Mouse (Mus musculus) CH12.LX (cell line): Measurements from ENCODE around the gene Smarcd1.

Source experiments
- BHLHE40 ChIP-seq: IDR thresholded peaks from 2 replicates; pipeline ENCODE4 v1.6.1; 2011; ENCODE audit warnings: mild to moderate bottlenecking, low read depth, low read length, improper control_type of control experiment
- CHD1 ChIP-seq: IDR thresholded peaks from 2 replicates; pipeline ENCODE4 v1.6.1; 2012; ENCODE audit warnings: low read depth, low read length, improper control_type of control experiment, inconsistent platforms
- CTCF ChIP-seq, 2 experiments: IDR thresholded peaks in 1 of 2; conservative IDR thresholded peaks in 1 of 2; 2 replicates each; pipeline ENCODE4 v1.5.1; 2011 to 2012; ENCODE audit warnings: low read depth in 2 of 2, low read length in 2 of 2, improper control_type of control experiment in 1 of 2, inconsistent platforms in 1 of 2, mild to moderate bottlenecking in 1 of 2, moderate library complexity in 1 of 2
- ELF1 ChIP-seq: IDR thresholded peaks from 2 replicates; pipeline ENCODE4 v1.6.1; 2014; ENCODE audit warnings: low read depth, mild to moderate bottlenecking, inconsistent platforms, low read length, improper control_type of control experiment
- EP300 ChIP-seq: IDR thresholded peaks from 2 replicates; pipeline ENCODE4 v1.6.1; 2011; ENCODE audit warnings: low read length, improper control_type of control experiment
- HCFC1 ChIP-seq: IDR thresholded peaks from 2 replicates; pipeline ENCODE4 v1.6.1; 2012; ENCODE audit warnings: low read depth, mild to moderate bottlenecking, inconsistent platforms, low read length, improper control_type of control experiment
- IRF4 ChIP-seq: IDR thresholded peaks from 2 replicates; pipeline ENCODE4 v1.6.1; 2014; ENCODE audit warnings: low read depth, mild to moderate bottlenecking, inconsistent platforms, low read length, improper control_type of control experiment
- POLR2A ChIP-seq: IDR thresholded peaks from 2 replicates; pipeline ENCODE4 v1.6.1; 2011; ENCODE audit warnings: low read depth, mild to moderate bottlenecking, improper control_type of control experiment, low read length
- POLR2AphosphoS2 ChIP-seq: IDR thresholded peaks from 2 replicates; pipeline ENCODE4 v1.6.1; 2011; ENCODE audit warnings: low read depth, low read length, improper control_type of control experiment
- RCOR1 ChIP-seq: conservative IDR thresholded peaks from 2 replicates; pipeline ENCODE4 v1.6.1; 2012; ENCODE audit warnings: low read depth, mild to moderate bottlenecking, inconsistent platforms, low read length, improper control_type of control experiment
- USF2 ChIP-seq: conservative IDR thresholded peaks from 2 replicates; pipeline ENCODE4 v1.6.1; 2011; ENCODE audit warnings: low read depth, low read length, improper control_type of control experiment

DNA sequence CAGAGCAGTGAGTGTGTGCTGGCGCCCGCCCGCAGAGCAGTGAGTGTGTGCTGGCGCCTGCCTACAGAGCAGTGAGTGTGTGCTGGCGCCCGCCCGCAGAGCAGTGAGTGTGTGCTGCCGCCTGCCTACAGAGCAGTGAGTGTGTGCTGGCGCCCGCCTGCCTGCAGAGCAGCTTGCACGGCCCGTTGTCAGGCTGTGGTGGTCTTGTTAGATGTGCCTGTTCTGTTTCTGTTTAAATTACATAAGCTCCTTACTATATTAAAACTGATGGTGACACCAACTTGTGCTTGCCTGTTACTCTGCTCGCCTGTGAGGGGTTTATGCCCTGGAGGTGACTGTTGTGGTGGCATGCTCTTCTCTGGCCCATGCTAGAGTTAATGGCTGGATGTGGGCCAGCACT is 6.2 kb downstream of the Smarcd1 start:
- TF ChIP-seq EP300 (no peak), POLR2A (no peak), CTCF (conservative IDR thresholded peaks at IDR 0.05 in 1 of 2, IDR thresholded peaks at IDR 0.05 in 1 of 2; ENCODE audit: low read depth in 2 of 2, low read length in 2 of 2) (no peak), RCOR1 (no peak), HCFC1 (no peak), BHLHE40 (no peak), IRF4 (no peak), POLR2AphosphoS2 (no peak), USF2 (no peak), ELF1 (no peak), CHD1 (no peak)
